In the genomic region with DNA sequence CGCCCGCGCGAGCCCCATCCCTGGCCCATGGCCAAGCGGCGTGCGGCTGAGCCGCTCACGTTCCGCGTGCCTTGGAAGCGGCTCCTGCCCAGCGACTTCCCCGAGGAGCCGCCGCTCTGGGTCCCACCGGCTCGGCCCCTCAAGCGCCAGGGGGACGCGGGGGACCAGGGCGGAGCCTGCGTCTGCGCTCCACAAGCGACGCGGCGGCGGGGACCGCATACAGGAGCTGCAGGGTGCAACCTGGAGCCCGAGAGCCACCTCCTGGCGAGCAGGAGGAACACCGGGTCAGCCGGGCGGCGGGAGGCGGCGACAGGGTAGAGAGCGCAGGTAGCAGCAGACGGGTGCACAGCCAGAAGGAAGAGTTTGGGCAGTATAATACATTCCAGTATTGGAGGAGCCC, we compare ENCODE assay signal across 8 mouse cellular contexts. TPM values are rescaled to one million over a fixed set of nuclear protein-coding genes. Genes with fewer than 3 reads are reported as not detected.
DNase-seq lines count a peak whose midpoint lies in the region; ATAC-seq and TF ChIP-seq lines count a peak whose summit lies in the region.

No protein-coding gene starts in this region.

- 2% methylated on average over 40 of the region's 40 CpGs for WGBS in heart, embryonic 12.5 days
- under 1% methylated on average over 40 of the region's 40 CpGs for WGBS in kidney, embryonic 16.5 days

- peak overlapping the region; percentile 64 for H3K9ac ChIP-seq in heart, embryonic 12.5 days
- H3K9ac ChIP-seq in kidney, embryonic 16.5 days (replicated peaks; ENCODE audit: low read length) = peak overlapping the region; percentile 64

- TF ChIP-seq CTCF in bone marrow macrophage, adult 2 months (IDR thresholded peaks at IDR 0.05; ENCODE audit: low read depth, low read length) = peak; percentile 31
- TF ChIP-seq CTCF in embryonic fibroblast, embryonic 13.5 days (IDR thresholded peaks at IDR 0.05; ENCODE audit: borderline replicate concordance, insufficient read depth, low read length) = peak; percentile 57

- TF ChIP-seq POLR2A in bone marrow macrophage, adult 2 months (IDR thresholded peaks at IDR 0.05; ENCODE audit: borderline replicate concordance, low read depth, low read length) = no peak
- no peak for TF ChIP-seq POLR2A in embryonic fibroblast, embryonic 13.5 days (IDR thresholded peaks at IDR 0.05; ENCODE audit: low read depth, low read length)

- peaks cover 48% of the 10 kb centered on the region for H3K27me3 ChIP-seq in heart, embryonic 12.5 days (replicated peaks)
- peaks cover 13% of the 10 kb centered on the region for H3K27me3 ChIP-seq in kidney, embryonic 16.5 days (ENCODE audit: insufficient read depth, low read length)

- H3K4me3 ChIP-seq in bone marrow macrophage, adult 2 months (ENCODE audit: insufficient read depth, low read length) = peak overlapping the region; percentile 65
- H3K4me3 ChIP-seq in embryonic fibroblast, embryonic 13.5 days (ENCODE audit: insufficient read depth, low read length) = peak overlapping the region; percentile 50
- H3K4me3 ChIP-seq in heart, embryonic 12.5 days = peak overlapping the region; percentile 57
- H3K4me3 ChIP-seq in kidney, embryonic 16.5 days (ENCODE audit: low read length) = peak overlapping the region; percentile 55

- no peak overlapping the region for H3K27ac ChIP-seq in bone marrow macrophage, adult 2 months (ENCODE audit: insufficient read depth, low read depth, low read length)
- no peak overlapping the region for H3K27ac ChIP-seq in embryonic fibroblast, embryonic 13.5 days (ENCODE audit: insufficient read depth, low read length)
- no peak overlapping the region for H3K27ac ChIP-seq in heart, embryonic 12.5 days (ENCODE audit: poor library complexity, severe bottlenecking)
- no peak overlapping the region for H3K27ac ChIP-seq in kidney, embryonic 16.5 days (ENCODE audit: low read length)

- ATAC-seq in heart, embryonic 12.5 days (ENCODE audit: insufficient number of reproducible peaks, low FRiP score) = peak; percentile 75; the same call in 1 of the 2 replicates
- ATAC-seq in kidney, embryonic 16.5 days (ENCODE audit: low FRiP score, low TSS enrichment) = peak; percentile 99
- ATAC-seq in monocyte, adult 5-6 weeks (replicated peaks; ENCODE audit: insufficient number of reproducible peaks, low FRiP score, low TSS enrichment, poor library complexity, severe bottlenecking) = peak; percentile 81

- DNase-seq in B cell, adult 2 months = peak; percentile 88 to 89
- DNase-seq in liver = peak; percentile 78
- DNase-seq in spleen, postnatal 14 days (ENCODE audit: low spot score in 2 of 2) = peak; percentile 58 to 71

- H3K4me2 ChIP-seq in heart, embryonic 12.5 days = peak overlapping the region; percentile 77
- peak overlapping the region; percentile 74 for H3K4me2 ChIP-seq in kidney, embryonic 16.5 days (replicated peaks; ENCODE audit: low read depth, low read length)

- H3K36me3 ChIP-seq in heart, embryonic 12.5 days = no peaks in the 10 kb centered on the region
- no peaks in the 10 kb centered on the region for H3K36me3 ChIP-seq in kidney, embryonic 16.5 days (ENCODE audit: insufficient read depth, low read length)

- peaks cover 2% of the 10 kb centered on the region; the same call in 1 of the 2 replicates for H3K4me1 ChIP-seq in bone marrow macrophage, adult 2 months (ENCODE audit: control insufficient read depth, insufficient read depth, low read length)
- H3K4me1 ChIP-seq in embryonic fibroblast, embryonic 13.5 days (ENCODE audit: control insufficient read depth, insufficient read depth, low read length) = no peaks in the 10 kb centered on the region
- no peaks in the 10 kb centered on the region for H3K4me1 ChIP-seq in heart, embryonic 12.5 days (replicated peaks)
- H3K4me1 ChIP-seq in kidney, embryonic 16.5 days (ENCODE audit: insufficient read depth, low read length) = no peaks in the 10 kb centered on the region

- no peaks in the 10 kb centered on the region for H3K9me3 ChIP-seq in heart, embryonic 12.5 days (replicated peaks)
- no peaks in the 10 kb centered on the region for H3K9me3 ChIP-seq in kidney, embryonic 16.5 days (ENCODE audit: low read length)

RNA-seq across cellular contexts. Expression of gene Tex50, which starts 11.5 kb away (rescaled TPM):
- polyA plus RNA-seq in bone marrow macrophage, adult 2 months (2012; ENCODE audit: insufficient read depth, insufficient read length, missing spikeins) = not detected in 2 replicates
- polyA plus RNA-seq in embryonic fibroblast, embryonic 13.5 days (2011; ENCODE audit: insufficient read length, low read depth, missing spikeins) = not detected in 2 replicates
- polyA plus RNA-seq in heart, embryonic 12.5 days (2016; fragmentation: Nextera tagmentation; extraction: Ambion mirVana) = 0.15 TPM in 1 of 2 replicates, not detected in the other
- 0.35 and 0.62 TPM in 2 replicates for polyA plus RNA-seq in kidney, embryonic 16.5 days (2015; fragmentation: Nextera tagmentation; extraction: Ambion mirVana)
- 2.5 TPM in 1 of 3 replicates, not detected in the others for total RNA-seq in monocyte, adult 5-6 weeks (2017)

RNA-seq across cellular contexts. Expression of gene Ankrd45, which starts 28.2 kb away (rescaled TPM):
- polyA plus RNA-seq in bone marrow macrophage, adult 2 months (2012; ENCODE audit: insufficient read depth, insufficient read length, missing spikeins) = not detected in 2 replicates
- polyA plus RNA-seq in embryonic fibroblast, embryonic 13.5 days (2011; ENCODE audit: insufficient read length, low read depth, missing spikeins) = 0.37 and 0.38 TPM in 2 replicates
- 3.4 and 4.0 TPM in 2 replicates for polyA plus RNA-seq in heart, embryonic 12.5 days (2016; fragmentation: Nextera tagmentation; extraction: Ambion mirVana)
- polyA plus RNA-seq in kidney, embryonic 16.5 days (2015; fragmentation: Nextera tagmentation; extraction: Ambion mirVana) = 4.9 and 5.3 TPM in 2 replicates
- not detected in 3 replicates for total RNA-seq in monocyte, adult 5-6 weeks (2017)

RNA-seq across cellular contexts. Expression of gene Klhl20, which starts 39.3 kb away (rescaled TPM):
- 19.5 and 21.3 TPM in 2 replicates for polyA plus RNA-seq in bone marrow macrophage, adult 2 months (2012; ENCODE audit: insufficient read depth, insufficient read length, missing spikeins)
- polyA plus RNA-seq in embryonic fibroblast, embryonic 13.5 days (2011; ENCODE audit: insufficient read length, low read depth, missing spikeins) = 24.5 and 29.0 TPM in 2 replicates
- polyA plus RNA-seq in heart, embryonic 12.5 days (2016; fragmentation: Nextera tagmentation; extraction: Ambion mirVana) = 14.6 and 15.2 TPM in 2 replicates
- polyA plus RNA-seq in kidney, embryonic 16.5 days (2015; fragmentation: Nextera tagmentation; extraction: Ambion mirVana) = 16.1 and 18.5 TPM in 2 replicates
- 17.1 to 39.8 TPM (median 20.9 TPM) in 3 replicates for total RNA-seq in monocyte, adult 5-6 weeks (2017)
